Mouse (Mus musculus) layer of hippocampus, postnatal 25 days (tissue): Measurements from ENCODE around the gene Ltf. TPM values are rescaled to one million over a fixed set of nuclear protein-coding genes. Genes with fewer than 3 reads are reported as not detected.

Experiments
- DNase-seq, 2 experiments: peaks; one replicate each; pipeline ENCODE4 v3.0.0; 2022; ENCODE audit warnings: mixed read lengths in 2 of 2, low spot score in 1 of 2; ENCODE audit errors: extremely low spot score in 1 of 2
- total RNA-seq, 2 experiments: library from RNA; stranded (reverse); gene quantifications; 2 replicates each; pipeline ENCODE4 v1.2.3; 2021

The Ltf gene
- total RNA-seq, 2 experiments from 2014 or later, result 0.34 TPM; not detected in 1

DNA sequence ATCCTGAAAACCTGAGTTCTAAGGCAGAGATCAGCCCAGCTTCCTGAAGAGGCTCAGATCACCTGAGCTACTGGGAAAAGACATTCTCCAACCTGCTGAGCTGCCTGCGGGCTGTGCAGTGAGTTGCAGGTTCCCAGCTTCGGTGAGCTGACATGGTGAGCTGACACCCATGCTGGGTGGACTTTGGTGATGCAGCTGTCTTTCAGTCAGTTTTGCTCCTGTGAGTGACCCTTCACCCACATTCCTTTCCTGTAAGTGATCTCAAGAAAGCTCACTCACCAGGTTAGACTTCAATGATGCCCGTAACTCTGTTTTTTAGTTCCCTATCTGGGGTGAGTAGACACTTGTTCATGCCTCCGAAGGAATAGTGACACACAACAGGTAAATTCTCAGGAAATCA, 66.3 kb downstream of the Ltf start:
- DNase-seq, result no peak

- no peak for DNase-seq
These were observed 67.1 kb downstream of the Ltf start for GRCm38 (mm10) chr9:111086137-111086536.

GRCm38 (mm10) chr9:111086995-111087606, 68.0 kb downstream of the Ltf start:
- no peak for DNase-seq

GRCm38 (mm10) chr9:111087960-111088359, 68.9 kb downstream of the Ltf start:
- DNase-seq, result no peak

DNA sequence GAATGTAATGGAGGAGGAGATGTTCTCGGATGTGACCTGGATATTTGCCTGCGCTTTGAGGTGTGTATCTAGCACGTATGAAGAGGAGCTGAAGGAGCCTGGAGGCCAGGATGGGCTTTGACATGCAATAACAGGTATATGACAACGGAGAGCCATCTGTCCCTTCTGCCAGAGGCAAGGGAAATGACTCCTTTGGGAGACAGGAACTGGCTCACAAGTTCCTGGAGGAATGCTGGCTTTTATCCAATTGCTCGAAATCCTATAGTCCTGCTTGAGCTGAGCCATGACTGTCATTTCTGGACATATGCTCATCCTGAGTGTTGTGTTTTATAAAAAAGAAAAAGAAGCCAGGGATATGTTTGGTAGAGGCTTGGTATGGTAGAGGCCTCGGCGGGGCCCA, 69.8 kb downstream of the Ltf start:
- DNase-seq, result no peak

Other genes with a start within 250 kb of the Ltf start
- gene Prss42, start 221.1 kb upstream of the Ltf start, total RNA-seq, result not detected
- not detected for gene Prss44, start 205.3 kb upstream of the Ltf start, total RNA-seq
- under 1 TPM; 0.30 to 0.52 TPM for gene Prss43, start 192.6 kb upstream of the Ltf start, total RNA-seq
- gene Prss45, start 184.7 kb upstream of the Ltf start, total RNA-seq, result under 1 TPM; 0.44 to 0.61 TPM
- under 1 TPM in 1 of 2 experiments, not detected in 1; 0.22 TPM for gene Prss46, start 174.8 kb upstream of the Ltf start, total RNA-seq
- under 1 TPM; 0.54 to 0.80 TPM for gene Prss50, start 161.3 kb upstream of the Ltf start, total RNA-seq
- 10 to 100 TPM in 1 of 2 experiments, 1 to 10 TPM in 1; 8.6 to 17.6 TPM for gene Als2cl, start 139.4 kb upstream of the Ltf start, total RNA-seq
- 1 to 10 TPM; 1.5 to 1.7 TPM for gene Tmie, start 139.2 kb upstream of the Ltf start, total RNA-seq
- gene Fam240a, start 102.4 kb upstream of the Ltf start, total RNA-seq, result not detected
- under 1 TPM; 0.23 to 0.66 TPM for gene Tdgf1, start 73.1 kb upstream of the Ltf start, total RNA-seq
- gene Lrrc2, start 67.7 kb upstream of the Ltf start, total RNA-seq, result 1 to 10 TPM; 1.8 to 2.3 TPM
- under 1 TPM; 0.10 to 0.26 TPM for gene Rtp3, start 28.7 kb upstream of the Ltf start, total RNA-seq
- 1 to 10 TPM in 1 of 2 experiments, under 1 TPM in 1; 0.89 to 1.0 TPM for gene Ccrl2, start 38.2 kb downstream of the Ltf start, total RNA-seq
- gene Lrrfip2, start 98.3 kb downstream of the Ltf start, total RNA-seq, result 10 to 100 TPM; 29.7 to 37.0 TPM